Mouse (Mus musculus) c-Kit-positive CD71-negative TER-119-negative erythroid progenitor cells, embryonic 14.5 days (primary cell): ENCODE measurements around the gene Eif2s2.
A peak's percentile ranks its signal among the peaks of the same experiment; 100 is the strongest.

Experiments
- DNase-seq: peaks from one replicate; pipeline ENCODE4 v3.0.0-alpha.2; 2013; ENCODE audit warnings: low read depth

Gene Eif2s2

GRCm38 (mm10) chr2:154893045-154893385 is 280 bp upstream of the Eif2s2 start:
- DNase-seq, result no peak

- no peak for DNase-seq
Observed at GRCm38 (mm10) chr2:154891585-154891984, 1.1 kb downstream of the Eif2s2 start.

- no peak for DNase-seq
Observed at GRCm38 (mm10) chr2:154876621-154877020, 16.1 kb downstream of the Eif2s2 start.

GRCm38 (mm10) chr2:154869954-154870641 is 22.6 kb downstream of the Eif2s2 start:
- DNase-seq, result no peak

GRCm38 (mm10) chr2:154868106-154868505 is 24.6 kb downstream of the Eif2s2 start:
- DNase-seq, result no peak

GRCm38 (mm10) chr2:154865696-154866095 is 27.0 kb downstream of the Eif2s2 start:
- no peak for DNase-seq

DNA sequence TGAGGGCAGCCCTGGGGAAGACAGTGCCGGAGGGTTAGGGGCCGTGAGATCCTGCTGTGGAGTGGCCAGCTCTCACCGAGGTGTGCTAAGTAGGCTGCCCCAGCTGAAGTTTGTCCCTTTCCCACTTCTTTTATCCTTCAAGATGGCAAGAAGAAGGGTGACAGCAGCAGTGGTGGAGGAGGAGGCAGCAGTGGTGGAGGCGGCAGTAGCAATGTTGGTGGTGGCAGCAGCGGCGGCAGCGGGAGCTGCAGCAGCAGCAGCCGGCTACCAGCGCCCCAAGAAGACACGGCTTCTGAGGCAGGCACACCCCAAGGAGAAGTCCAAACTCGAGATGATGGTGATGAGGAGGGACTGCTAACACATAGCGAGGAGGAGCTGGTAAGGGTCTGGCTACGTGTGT is 29.1 kb downstream of the Eif2s2 start:
- DNase-seq, result no peak

DNA sequence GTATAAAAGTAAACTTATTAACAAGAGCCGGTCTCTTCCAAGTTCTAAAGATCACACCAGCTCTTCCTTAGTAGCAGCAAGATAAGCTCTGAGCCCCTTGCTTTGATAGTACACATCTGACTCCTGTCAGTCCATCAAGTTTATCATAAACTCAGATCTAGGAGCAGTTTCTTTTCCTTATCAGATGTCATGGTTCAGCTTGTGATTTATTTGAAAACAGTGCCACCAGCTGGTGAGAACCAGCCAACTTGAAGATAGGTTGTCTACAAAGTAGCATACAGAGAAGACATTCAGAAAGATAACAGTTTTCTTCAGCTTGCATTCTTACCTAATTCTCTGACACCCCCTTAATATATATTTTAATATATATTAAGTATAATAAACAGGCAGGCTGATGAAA is 37.4 kb downstream of the Eif2s2 start:
- DNase-seq, result peak; percentile 24

GRCm38 (mm10) chr2:154848086-154848485 is 44.6 kb downstream of the Eif2s2 start:
- no peak for DNase-seq

DNA sequence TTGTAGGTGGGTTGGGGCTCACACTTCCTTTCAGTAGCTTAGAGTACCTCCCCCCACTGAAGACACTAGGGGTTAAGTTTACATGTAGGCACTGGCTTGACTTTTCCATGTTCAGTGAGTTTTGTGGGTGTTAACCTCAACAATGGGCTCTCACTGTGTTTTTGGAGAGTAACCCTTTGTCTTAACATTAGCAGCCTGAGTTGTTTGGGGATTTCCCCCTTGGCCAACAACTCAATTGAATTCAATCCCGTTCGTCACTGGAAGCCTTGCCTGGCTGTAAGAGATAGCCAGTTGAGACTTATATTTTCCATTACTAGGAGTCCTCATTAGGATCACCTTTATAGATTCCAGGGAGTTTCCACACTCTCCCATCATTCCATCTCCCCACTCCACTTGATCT is 56.2 kb downstream of the Eif2s2 start:
- no peak for DNase-seq

DNA sequence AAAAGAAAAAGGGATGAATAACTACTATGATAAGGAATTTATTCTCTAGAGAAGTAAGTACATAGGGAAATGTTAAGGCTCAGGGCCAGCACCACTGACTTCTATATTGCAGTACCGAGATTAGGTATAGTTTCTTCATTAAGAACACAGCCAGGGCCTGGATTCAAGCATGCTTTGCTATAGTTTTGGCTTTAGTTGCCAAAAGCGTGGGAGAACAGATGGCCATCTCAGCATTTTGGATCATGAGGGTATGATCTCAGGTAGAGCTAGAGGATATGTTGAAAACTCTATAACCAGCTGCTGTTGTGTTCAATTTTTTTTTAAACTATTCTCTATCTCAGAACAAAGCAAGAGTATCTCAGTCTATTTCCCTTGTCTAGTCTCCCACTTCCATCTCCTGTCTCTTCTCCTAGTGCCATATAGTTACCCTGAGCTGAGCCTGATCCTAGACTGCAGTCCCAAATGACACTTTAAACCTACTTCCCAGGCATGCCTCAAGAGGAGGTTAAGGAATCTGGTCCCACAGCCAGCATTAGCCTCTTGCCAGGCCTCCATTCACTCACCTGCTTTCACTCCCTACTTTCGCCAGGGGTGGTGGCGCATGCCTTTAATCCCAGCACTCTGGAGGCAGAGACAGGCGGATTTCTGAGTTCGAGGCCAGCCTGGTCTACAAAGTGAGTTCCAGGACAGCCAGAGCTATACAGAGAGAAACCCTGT is 58.4 kb downstream of the Eif2s2 start:
- DNase-seq, result no peak

DNA sequence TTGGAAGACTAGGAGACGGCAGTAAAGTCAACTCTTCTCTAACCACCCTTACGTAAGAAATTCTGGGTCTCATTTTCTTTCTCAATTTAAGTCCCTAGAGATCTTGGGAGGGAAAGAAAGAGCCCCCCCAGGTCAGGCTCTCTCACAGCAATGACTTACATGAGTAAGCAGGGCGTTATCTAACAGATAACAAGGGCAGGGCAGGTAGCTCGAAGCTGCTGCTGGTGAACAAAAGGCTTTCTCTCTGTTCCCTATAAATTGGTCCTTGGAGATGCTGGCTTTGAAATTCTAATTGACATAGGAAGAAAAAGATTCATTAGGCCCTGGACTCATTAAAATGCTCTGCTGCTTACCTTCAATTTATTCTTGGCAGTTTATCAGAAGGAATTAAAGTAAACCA is 60.3 kb downstream of the Eif2s2 start:
- DNase-seq, result no peak

DNA sequence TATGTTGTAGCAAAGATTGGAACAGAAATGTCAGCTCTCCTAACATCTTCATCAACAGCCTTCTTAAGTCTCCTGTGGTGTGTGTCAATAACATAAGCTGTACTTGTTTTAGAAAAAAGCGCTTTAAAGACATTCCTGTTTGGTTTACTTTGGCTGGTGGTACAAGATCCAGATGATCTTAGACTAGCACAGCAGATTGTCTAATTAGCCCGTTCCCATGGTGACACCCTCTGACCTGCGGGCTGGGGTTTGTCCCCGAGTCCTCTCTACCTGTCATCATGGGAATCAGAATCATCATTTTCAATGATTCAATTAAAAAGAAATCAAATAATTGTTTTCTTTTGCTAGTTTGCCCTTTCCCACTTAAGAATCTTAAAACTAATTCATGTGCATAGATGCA is 65.2 kb downstream of the Eif2s2 start:
- no peak for DNase-seq

DNA sequence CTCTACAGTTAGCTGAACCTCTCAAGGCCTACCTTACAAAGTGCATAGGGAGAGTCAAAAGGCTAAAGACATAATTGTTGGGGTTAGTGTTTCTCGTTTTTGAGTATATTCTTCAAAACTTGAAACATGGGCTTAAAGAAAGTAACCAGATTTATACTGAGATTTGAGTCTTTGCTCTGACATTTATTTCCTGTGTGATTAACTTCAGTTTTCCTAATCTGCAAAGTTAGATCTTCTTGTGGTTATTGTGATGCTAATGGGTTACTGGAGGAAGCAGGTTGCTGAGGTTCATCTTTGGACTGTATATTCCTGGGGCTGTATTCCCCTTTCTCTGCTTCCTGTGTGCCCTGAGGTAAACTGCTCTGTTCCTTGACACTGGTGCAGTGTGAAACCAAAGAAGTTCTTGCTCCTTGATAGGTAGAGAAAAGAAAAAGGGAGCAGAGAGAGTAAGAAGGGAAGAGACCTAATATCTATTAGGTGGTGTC is 66.6 kb downstream of the Eif2s2 start:
- DNase-seq, result no peak
